Mouse (Mus musculus) testis, adult 2 months (tissue): ENCODE measurements around the gene Miip. TPM values are rescaled to one million over a fixed set of nuclear protein-coding genes. Genes with fewer than 3 reads are reported as not detected.
"Not testable (repeated sequence)": the region's sequence is repeated elsewhere in the genome, so short reads cannot be mapped to it uniquely, and the experiment has no call there.

ENCODE experiments used
- H3K27ac ChIP-seq: fragments of 200-500 bp; 2 replicates; pipeline ENCODE4 v1.5.1; 2012; ENCODE audit warnings: low read depth, low read length; ENCODE audit not compliant: control insufficient read depth, insufficient read depth
- H3K27me3 ChIP-seq: fragments of 200-500 bp; 2 replicates; pipeline ENCODE4 v1.6.1; 2012; ENCODE audit warnings: mild to moderate bottlenecking, low read length, moderate library complexity; ENCODE audit not compliant: control insufficient read depth, insufficient read depth
- H3K36me3 ChIP-seq: fragments of 200-500 bp; 2 replicates; pipeline ENCODE4 v1.6.1; 2012; ENCODE audit warnings: mild to moderate bottlenecking, low read length; ENCODE audit not compliant: control insufficient read depth, insufficient read depth
- H3K4me1 ChIP-seq: fragments of 200-500 bp; 2 replicates; pipeline ENCODE4 v1.6.1; 2012; ENCODE audit warnings: low read length; ENCODE audit not compliant: control insufficient read depth, insufficient read depth
- H3K4me3 ChIP-seq: fragments of 200-500 bp; 2 replicates; pipeline ENCODE4 v1.5.1; 2012; ENCODE audit warnings: low read depth, mild to moderate bottlenecking, low read length, moderate library complexity, mixed read lengths; ENCODE audit not compliant: control insufficient read depth
- CTCF ChIP-seq: fragments of 200-500 bp; IDR thresholded peaks from 2 replicates; pipeline ENCODE4 v1.5.1; 2012; ENCODE audit warnings: low read depth, mild to moderate bottlenecking, inconsistent platforms, low read length, moderate library complexity; ENCODE audit not compliant: control insufficient read depth, insufficient read depth, insufficient replicate concordance
- POLR2A ChIP-seq: fragments of 200-500 bp; IDR thresholded peaks from 2 replicates; pipeline ENCODE4 v1.6.1; 2012; ENCODE audit warnings: low read depth, mild to moderate bottlenecking, inconsistent platforms, low read length, moderate library complexity; ENCODE audit not compliant: control insufficient read depth
- polyA plus RNA-seq: library from polyadenylated mRNA; depleted of rRNA; stranded (reverse); fragments of >200 nt; gene quantifications from 2 replicates; pipeline ENCODE4 v1.2.3, GENCODE M21; 2012

Miip gene
- polyA plus RNA-seq, 1 experiment: 96.6 TPM

DNA sequence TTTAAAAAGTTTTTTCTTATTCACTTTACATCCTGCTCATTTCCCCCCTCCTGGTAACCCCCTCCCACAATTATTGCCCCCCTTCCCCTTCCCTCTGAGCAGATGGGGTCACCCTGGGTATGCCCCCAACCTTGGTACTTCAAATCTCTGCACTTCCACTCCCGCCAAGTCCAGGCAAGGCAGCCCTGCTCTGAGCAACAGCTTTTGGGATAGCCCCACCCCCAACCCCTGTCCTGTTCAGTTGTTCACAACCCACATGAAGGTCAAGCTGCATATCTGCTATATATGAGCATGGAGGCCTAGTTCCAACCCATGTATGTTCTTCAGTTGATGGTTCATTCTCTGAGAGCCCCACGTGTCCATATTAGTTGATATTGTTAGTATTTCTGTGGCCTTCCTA, 17.8 kb downstream of the Miip start:
- TF ChIP-seq POLR2A (no peak), CTCF (no peak)
- peaks cover 2% of the 10 kb centered on the region; the same call in 1 of the 2 replicates for H3K4me1 ChIP-seq
- H3K27me3 ChIP-seq: no peaks in the 10 kb centered on the region
- H3K4me3 ChIP-seq: no peak overlapping the region
- H3K27ac ChIP-seq: no peak overlapping the region
- no peaks in the 10 kb centered on the region for H3K36me3 ChIP-seq

DNA sequence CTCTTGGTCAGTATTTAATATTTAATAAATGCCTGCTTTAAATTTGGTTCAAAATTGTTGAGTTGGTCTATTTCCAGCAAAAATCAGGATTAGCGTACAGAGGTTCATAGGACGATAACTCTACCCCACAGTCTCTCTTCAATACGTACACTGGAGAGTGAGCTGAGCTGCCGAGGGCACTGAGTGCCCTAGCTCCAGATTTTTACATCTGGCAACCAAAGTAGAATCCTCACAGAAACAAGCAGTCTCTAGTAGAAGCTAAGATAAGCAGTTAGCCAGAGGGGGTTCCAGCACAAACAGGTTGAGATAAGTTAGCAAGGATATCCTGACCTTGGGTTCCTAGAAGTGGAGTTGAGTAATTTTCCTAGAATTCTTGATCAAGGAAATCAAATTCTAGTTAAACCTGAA, 20.0 kb downstream of the Miip start:
- peak overlapping the region; percentile 100 for H3K4me3 ChIP-seq
- TF ChIP-seq POLR2A (no peak), CTCF (no peak)
- H3K27ac ChIP-seq: peak overlapping the region; percentile 95
- H3K27me3 ChIP-seq: no peaks in the 10 kb centered on the region
- H3K36me3 ChIP-seq: no peaks in the 10 kb centered on the region
- H3K4me1 ChIP-seq: peaks cover 2% of the 10 kb centered on the region; the same call in 1 of the 2 replicates

GRCm38 (mm10) chr4:147847614-147848583, 20.7 kb downstream of the Miip start, which contains the start of gene Zfp933:
TSS of gene Zfp933 (minus strand) at chr4:147848366.
- TF ChIP-seq POLR2A (no peak), CTCF (no peak)
- H3K27me3 ChIP-seq: no peaks in the 10 kb centered on the region
- H3K4me1 ChIP-seq: peaks cover 2% of the 10 kb centered on the region; the same call in 1 of the 2 replicates
- peak within 1 kb of the TSS; percentile 100 for H3K4me3 ChIP-seq
- peak within 1 kb of the TSS; percentile 95 for H3K27ac ChIP-seq
- no peaks in the 10 kb centered on the region for H3K36me3 ChIP-seq

GRCm38 (mm10) chr4:147842871-147843270, 25.7 kb downstream of the Miip start:
- Histone ChIP-seq H3K36me3 (no peaks in the 10 kb centered on the region), H3K4me1 (no peaks in the 10 kb centered on the region), H3K27me3 (no peaks in the 10 kb centered on the region), H3K4me3 (no peak overlapping the region), H3K27ac (no peak overlapping the region)
- TF ChIP-seq CTCF: no peak
- TF ChIP-seq POLR2A: no peak

DNA sequence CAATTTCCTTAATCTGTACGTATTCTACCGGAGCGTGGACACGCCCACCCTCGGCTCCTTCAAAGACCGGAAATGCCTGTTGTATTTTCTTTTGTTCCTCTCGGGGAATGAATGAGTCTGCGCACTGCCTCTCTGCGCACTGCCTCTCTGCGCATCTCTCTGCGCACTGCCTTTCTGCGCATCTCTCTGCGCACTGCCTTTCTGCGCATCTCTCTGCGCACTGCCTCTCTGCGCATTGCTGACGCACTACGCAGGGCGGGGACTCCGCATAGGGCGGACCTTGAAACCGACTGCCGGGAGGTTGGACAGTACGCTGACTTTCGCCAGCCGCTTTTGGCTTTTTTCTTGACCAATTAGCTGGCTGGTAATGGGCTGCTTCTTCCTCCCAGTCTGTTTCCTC, 29.3 kb downstream of the Miip start:
- H3K27ac ChIP-seq, H3K4me3 ChIP-seq, H3K27me3 ChIP-seq, H3K4me1 ChIP-seq, H3K36me3 ChIP-seq: not testable (repeated sequence)

DNA sequence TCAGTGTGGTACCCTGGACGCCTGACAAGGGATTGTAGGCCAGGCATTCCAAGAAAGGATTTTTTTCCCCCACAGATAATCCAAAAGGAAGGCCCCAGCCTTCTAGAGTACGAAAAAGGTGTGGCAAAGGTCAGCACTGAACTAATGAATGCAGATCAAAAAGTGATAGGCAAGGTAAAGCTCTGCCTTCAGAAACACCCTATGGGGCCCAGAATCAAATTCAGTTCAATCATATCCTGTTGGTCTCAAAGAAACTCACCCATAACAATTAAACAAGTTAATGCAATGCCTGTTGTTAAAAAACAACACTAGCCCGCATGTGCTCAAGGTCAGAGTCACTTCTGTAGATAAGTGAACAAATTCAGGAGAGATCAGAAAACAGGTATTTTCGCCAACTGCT, 44.2 kb downstream of the Miip start:
- no peaks in the 10 kb centered on the region for H3K36me3 ChIP-seq
- H3K27ac ChIP-seq: no peak overlapping the region
- no peaks in the 10 kb centered on the region for H3K27me3 ChIP-seq
- no peak overlapping the region for H3K4me3 ChIP-seq
- TF ChIP-seq CTCF: no peak
- no peak for TF ChIP-seq POLR2A
- H3K4me1 ChIP-seq: no peaks in the 10 kb centered on the region

DNA sequence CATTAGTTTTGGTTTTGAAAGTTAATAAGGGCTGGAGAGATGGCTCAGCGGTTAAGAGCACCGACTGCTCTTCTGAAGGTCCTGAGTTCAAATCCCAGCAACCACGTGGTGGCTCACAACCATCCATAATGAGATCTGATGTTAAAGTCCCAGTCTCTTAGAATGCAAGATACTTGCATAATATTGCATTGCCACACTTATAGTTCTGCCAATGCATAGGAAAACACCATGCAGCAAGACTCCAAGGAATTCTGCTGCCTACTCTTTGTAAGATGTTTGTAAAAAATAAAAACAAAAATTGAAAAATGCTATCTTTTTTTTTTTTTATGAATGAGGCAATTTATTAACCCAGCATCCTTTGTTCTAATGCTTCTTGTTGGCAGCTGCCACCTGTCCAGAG, 47.2 kb downstream of the Miip start:
- not testable (repeated sequence) for H3K27ac ChIP-seq, H3K27me3 ChIP-seq, H3K4me1 ChIP-seq, H3K4me3 ChIP-seq, H3K36me3 ChIP-seq

GRCm38 (mm10) chr4:147819659-147820058, 49.0 kb downstream of the Miip start:
- H3K36me3 ChIP-seq, H3K27ac ChIP-seq, H3K4me1 ChIP-seq, H3K4me3 ChIP-seq, H3K27me3 ChIP-seq: not testable (repeated sequence)
